Mouse (Mus musculus) heart, embryonic 16.5 days (tissue): ENCODE measurements at regions not wholly inside any gene's neighbourhood (a gene's known extent, or its start where the extent isn't known, plus 50 kb on each side); places are given as distances from the start of the nearest gene placed in this dataset.
A peak's percentile ranks its signal among the peaks of the same experiment; 100 is the strongest.

ENCODE experiments used
- ATAC-seq: fragments of 200-750 bp; cut with Nextera tagmentation; replicated peaks from 2 replicates; pipeline ENCODE4 v1.8.0; 2017; ENCODE audit warnings: moderate number of reproducible peaks; ENCODE audit not compliant: insufficient read depth, low FRiP score; ENCODE audit errors: extremely low read depth
- H3K27ac ChIP-seq: fragments of 300-500 bp; sonication (generic); 2 replicates; pipeline ENCODE4 v1.5.1; 2014; ENCODE audit warnings: mild to moderate bottlenecking, low read length, control low read depth, moderate library complexity
- H3K27me3 ChIP-seq: fragments of 300-500 bp; sonication (generic); 2 replicates; pipeline ENCODE4 v1.6.1; 2014; ENCODE audit warnings: low read length, mixed read lengths; ENCODE audit not compliant: control insufficient read depth, insufficient read depth
- H3K36me3 ChIP-seq: fragments of 300-500 bp; sonication (generic); 2 replicates; pipeline ENCODE4 v1.6.1; 2014; ENCODE audit not compliant: control insufficient read depth, insufficient read depth
- H3K4me1 ChIP-seq: fragments of 300-500 bp; sonication (generic); 2 replicates; pipeline ENCODE4 v1.6.1; 2014; ENCODE audit warnings: low read length, mixed read lengths; ENCODE audit not compliant: control insufficient read depth, insufficient read depth
- H3K4me2 ChIP-seq: fragments of 300-500 bp; sonication (generic); 2 replicates; pipeline ENCODE4 v1.6.1; 2014; ENCODE audit warnings: low read depth, mild to moderate bottlenecking, control low read depth, low read length
- H3K4me3 ChIP-seq: fragments of 300-500 bp; sonication (generic); 2 replicates; pipeline ENCODE4 v1.5.1; 2014; ENCODE audit warnings: mild to moderate bottlenecking, control low read depth, low read length
- H3K9ac ChIP-seq: fragments of 300-500 bp; sonication (generic); 2 replicates; pipeline ENCODE4 v1.6.1; 2014; ENCODE audit warnings: low read length, control low read depth
- H3K9me3 ChIP-seq: fragments of 300-500 bp; sonication (generic); replicated peaks from 2 replicates; pipeline ENCODE4 v1.6.1; 2016; ENCODE audit warnings: low read length; ENCODE audit not compliant: control insufficient read depth
- WGBS: fragments of 180-500 bp; shearing (Covaris S2); extraction: QIAGEN DNeasy Blood & Tissue Kit; methylation state at CpG from one replicate; pipeline ENCODE4 v1.1.7; 2014; 5-methylcytosine and 5-hydroxymethylcytosine counted together

DNA sequence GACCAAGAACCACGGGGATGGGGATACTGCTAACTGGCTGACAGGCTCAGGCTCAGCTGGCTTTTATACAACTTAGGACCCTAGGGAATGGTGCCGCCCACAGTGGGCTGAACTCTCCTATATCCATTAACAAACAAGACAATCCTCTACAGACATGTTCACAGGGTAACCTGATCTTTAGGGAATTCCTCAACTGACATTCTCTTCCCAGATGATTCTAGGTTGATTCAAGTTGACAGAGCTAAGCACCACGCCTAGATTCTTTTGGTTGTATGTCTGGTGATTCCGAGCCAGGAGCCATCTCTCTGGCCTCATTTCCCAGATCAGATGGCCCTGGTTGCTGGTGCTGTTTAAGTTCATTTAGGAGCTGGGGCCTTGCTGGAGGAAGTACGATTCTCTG is 253.9 kb upstream of the Sulf2 start:
- H3K4me2 ChIP-seq: no peak overlapping the region
- H3K27me3 ChIP-seq: no peaks in the 10 kb centered on the region
- no peaks in the 10 kb centered on the region for H3K36me3 ChIP-seq
- 85% methylated on average over 5 of the region's 5 CpGs for WGBS
- no peak overlapping the region for H3K27ac ChIP-seq
- peaks cover 4% of the 10 kb centered on the region for H3K9me3 ChIP-seq
- peaks cover 23% of the 10 kb centered on the region for H3K4me1 ChIP-seq
- ATAC-seq: no peak
- H3K4me3 ChIP-seq: no peak overlapping the region
- H3K9ac ChIP-seq: no peak overlapping the region

DNA sequence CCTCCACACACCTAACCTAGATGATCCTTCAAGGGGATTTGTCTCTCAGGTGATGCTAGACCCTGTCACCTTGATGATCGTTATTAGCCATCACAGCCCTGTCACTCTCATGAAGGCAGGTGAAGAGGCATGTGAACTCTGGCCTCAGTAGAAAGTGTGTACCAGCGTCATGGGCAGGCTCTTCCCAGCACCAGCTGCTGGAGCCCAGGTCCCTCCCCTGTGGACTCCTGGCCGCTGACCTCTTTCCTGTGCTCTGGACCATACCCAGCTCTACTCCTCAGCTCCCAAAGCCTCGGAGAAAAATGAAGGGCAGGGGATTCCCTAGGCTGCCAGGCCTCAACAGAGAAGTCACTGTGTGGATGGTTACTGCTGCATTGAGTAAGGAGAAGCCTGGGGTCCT is 253.3 kb upstream of the Sulf2 start:
- no peak overlapping the region for H3K27ac ChIP-seq
- peaks cover 26% of the 10 kb centered on the region for H3K4me1 ChIP-seq
- no peak for ATAC-seq

DNA sequence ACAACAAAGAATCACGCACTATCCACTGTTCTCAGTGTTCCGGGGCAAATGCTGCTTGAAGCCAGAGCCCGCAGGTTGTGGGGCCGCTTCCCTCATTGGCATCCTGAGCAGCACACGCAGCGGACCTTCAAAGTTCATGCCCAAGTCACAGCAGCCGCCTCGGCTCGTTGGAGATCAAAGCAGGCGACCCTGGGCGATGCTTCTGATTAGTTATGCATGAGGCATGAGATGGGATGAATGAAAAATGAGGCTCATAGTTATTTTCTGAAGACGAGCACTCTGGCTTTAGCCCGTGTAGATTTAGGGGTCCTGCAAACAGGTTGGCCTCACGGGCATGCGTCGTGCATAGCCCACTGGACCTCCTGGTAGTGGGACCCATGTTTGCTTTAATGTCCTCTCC is 252.5 kb upstream of the Sulf2 start:
- Histone ChIP-seq H3K9ac (no peak overlapping the region), H3K4me2 (no peak overlapping the region), H3K9me3 (peaks cover 4% of the 10 kb centered on the region), H3K4me3 (no peak overlapping the region), H3K36me3 (no peaks in the 10 kb centered on the region), H3K4me1 (peaks cover 29% of the 10 kb centered on the region), H3K27ac (no peak overlapping the region), H3K27me3 (no peaks in the 10 kb centered on the region)
- ATAC-seq: no peak
- WGBS: 90% methylated on average over 16 of the region's 16 CpGs

More for the DNA sequence above, 253.3 kb upstream of the Sulf2 start:
- Histone ChIP-seq H3K9me3 (peaks cover 4% of the 10 kb centered on the region), H3K9ac (no peak overlapping the region), H3K27me3 (no peaks in the 10 kb centered on the region), H3K4me3 (no peak overlapping the region), H3K4me2 (no peak overlapping the region), H3K36me3 (no peaks in the 10 kb centered on the region)
- WGBS: 91% methylated on average over 4 of the region's 4 CpGs

DNA sequence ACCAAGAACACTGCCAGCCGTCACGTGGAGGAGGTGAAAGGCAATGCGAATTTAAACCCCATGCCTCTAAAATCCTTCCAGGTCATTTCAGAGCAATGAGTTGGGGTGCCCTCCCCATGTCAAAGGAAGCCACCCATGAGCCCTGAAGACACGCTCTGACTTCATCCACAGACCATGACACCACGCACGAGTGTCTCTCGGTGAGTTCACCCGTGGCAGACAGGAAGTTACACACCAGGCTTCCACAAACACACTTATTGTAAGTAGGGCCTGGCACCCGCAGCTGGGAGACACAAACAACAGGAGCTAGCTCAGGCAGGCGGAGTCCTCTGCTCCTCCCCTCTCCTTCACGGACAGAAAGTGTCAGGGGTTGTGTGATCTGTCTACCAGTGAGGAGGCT is 251.4 kb upstream of the Sulf2 start:
- Histone ChIP-seq H3K9me3 (peaks cover 4% of the 10 kb centered on the region), H3K4me1 (peaks cover 23% of the 10 kb centered on the region), H3K36me3 (no peaks in the 10 kb centered on the region), H3K4me2 (no peak overlapping the region), H3K9ac (no peak overlapping the region; the same call in 1 of the 2 replicates), H3K27me3 (no peaks in the 10 kb centered on the region), H3K27ac (no peak overlapping the region), H3K4me3 (no peak overlapping the region)
- 71% methylated on average over 11 of the region's 11 CpGs for WGBS
- ATAC-seq: no peak

DNA sequence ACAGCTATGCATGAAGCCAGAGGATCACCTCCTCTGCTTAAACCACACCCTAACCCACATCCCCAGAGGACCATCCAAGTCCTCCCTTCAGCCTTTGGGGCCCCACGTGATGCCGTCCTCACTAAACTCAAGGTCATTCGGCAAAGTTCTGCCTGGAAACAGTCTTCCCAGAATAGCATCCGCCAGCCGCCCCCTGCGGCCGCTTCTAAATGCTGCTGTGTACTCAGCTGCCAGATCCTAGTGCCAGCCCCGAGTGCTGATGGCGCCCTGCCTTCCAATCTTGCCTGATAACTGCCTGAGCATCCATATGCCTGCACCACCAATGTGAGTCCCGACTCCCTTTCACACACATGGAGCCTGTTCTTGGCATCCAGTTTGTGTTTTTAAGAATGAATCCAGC is 247.9 kb upstream of the Sulf2 start:
- Histone ChIP-seq H3K36me3 (no peaks in the 10 kb centered on the region), H3K27me3 (no peaks in the 10 kb centered on the region), H3K9me3 (no peaks in the 10 kb centered on the region), H3K4me1 (peaks cover 44% of the 10 kb centered on the region), H3K4me3 (no peak overlapping the region), H3K9ac (peak overlapping the region; percentile 60), H3K27ac (peak overlapping the region; percentile 98), H3K4me2 (peak overlapping the region; percentile 36)
- WGBS: 27% methylated on average over 10 of the region's 10 CpGs
- peak; percentile 74 for ATAC-seq

DNA sequence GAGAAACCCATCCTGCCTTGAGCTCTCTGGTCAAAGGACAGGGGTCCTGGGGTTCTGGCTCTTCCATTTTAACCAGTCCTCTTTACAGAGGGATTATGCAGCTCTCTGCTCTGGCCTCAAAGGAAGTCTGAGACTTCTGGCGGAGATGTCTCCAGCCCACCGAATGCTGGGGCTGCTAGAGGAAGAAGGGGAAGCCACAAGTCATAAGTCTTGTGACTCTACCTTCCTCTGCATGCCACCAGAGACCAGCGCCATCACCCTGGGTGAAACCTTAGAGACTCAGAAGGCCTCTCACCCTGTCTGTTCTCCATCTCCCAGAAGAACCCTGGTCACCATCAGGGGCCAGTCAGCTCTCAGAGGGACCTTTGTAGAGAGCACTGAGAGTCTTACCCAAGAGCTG is 246.4 kb upstream of the Sulf2 start:
- no peaks in the 10 kb centered on the region for H3K9me3 ChIP-seq
- no peak overlapping the region for H3K4me3 ChIP-seq
- peaks cover 55% of the 10 kb centered on the region for H3K4me1 ChIP-seq
- H3K36me3 ChIP-seq: no peaks in the 10 kb centered on the region
- 73% methylated on average over 3 of the region's 3 CpGs for WGBS
- H3K27me3 ChIP-seq: no peaks in the 10 kb centered on the region
- peak overlapping the region; percentile 21 for H3K27ac ChIP-seq
- H3K9ac ChIP-seq: no peak overlapping the region
- no peak overlapping the region for H3K4me2 ChIP-seq
- ATAC-seq: no peak

DNA sequence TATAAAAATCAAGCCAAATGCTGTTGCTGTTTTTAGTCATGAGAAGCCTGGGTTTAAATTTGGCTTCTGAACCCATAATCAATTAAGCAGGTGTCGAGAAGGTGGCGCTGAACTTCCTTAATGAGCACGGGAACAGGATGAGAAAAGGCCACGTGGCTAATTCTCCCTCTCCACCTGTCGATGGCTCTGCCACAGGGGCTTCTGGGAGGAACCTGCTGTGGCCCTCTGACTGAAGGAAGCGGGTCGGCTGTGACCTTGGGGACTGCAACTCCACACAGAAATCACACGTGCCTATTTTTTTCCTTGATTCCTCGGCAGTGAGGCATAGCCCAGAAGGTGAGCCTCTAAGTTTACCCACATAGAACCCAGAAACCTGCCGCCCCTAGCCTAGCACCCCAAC is 244.8 kb upstream of the Sulf2 start:
- H3K9me3 ChIP-seq: no peaks in the 10 kb centered on the region
- no peak overlapping the region for H3K4me3 ChIP-seq
- no peak overlapping the region for H3K4me2 ChIP-seq
- peak overlapping the region; percentile 91 for H3K27ac ChIP-seq
- H3K9ac ChIP-seq: 0 out of 2 replicates have a peak overlapping the region, but pooled peaks have one; percentile 11
- no peaks in the 10 kb centered on the region for H3K27me3 ChIP-seq
- H3K4me1 ChIP-seq: peaks cover 47% of the 10 kb centered on the region
- ATAC-seq: no peak
- H3K36me3 ChIP-seq: no peaks in the 10 kb centered on the region
- 49% methylated on average over 10 of the region's 10 CpGs for whole genome bisulfite sequencing

DNA sequence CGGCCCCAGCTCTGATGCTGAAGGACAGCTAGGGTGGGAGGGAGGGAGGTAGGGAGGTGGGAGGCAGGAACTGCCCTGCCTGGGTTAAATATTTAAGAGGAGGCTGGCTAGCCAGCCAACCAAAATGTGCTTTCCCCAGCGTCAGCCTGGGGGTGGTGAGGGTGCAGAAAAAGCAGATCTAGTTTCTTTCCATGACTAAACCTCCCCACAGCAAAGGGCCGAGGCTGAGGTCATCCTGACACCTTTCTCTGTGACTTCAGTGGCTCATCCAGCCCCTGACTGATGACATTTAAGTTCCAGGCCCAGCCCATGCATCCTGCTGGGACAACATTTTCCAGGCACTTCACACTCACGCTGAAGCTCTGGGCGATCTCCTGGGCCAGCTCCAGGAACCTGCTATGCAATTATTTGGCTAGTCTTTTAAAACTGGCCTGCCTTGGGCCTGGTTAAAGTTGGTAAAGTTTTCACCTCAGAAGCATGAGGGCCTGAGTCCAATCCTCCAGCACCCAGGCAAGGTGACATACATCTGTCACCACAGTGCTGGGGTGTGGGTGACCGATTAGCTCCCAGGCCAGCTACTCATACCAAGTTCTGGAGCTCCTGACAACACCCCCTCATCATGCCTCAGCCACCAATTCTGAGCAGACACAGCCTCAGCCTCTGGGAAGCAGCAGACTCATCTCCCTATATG is 243.8 kb upstream of the Sulf2 start:
- WGBS: 10% methylated on average over 6 of the region's 6 CpGs
- no peak overlapping the region for H3K4me2 ChIP-seq
- peaks cover 47% of the 10 kb centered on the region for H3K4me1 ChIP-seq
- no peak overlapping the region for H3K4me3 ChIP-seq
- ATAC-seq: peak; percentile 71
- H3K27ac ChIP-seq: peak overlapping the region; percentile 91
- H3K9me3 ChIP-seq: no peaks in the 10 kb centered on the region
- H3K9ac ChIP-seq: peak overlapping the region; percentile 61
- no peaks in the 10 kb centered on the region for H3K27me3 ChIP-seq
- no peaks in the 10 kb centered on the region for H3K36me3 ChIP-seq

DNA sequence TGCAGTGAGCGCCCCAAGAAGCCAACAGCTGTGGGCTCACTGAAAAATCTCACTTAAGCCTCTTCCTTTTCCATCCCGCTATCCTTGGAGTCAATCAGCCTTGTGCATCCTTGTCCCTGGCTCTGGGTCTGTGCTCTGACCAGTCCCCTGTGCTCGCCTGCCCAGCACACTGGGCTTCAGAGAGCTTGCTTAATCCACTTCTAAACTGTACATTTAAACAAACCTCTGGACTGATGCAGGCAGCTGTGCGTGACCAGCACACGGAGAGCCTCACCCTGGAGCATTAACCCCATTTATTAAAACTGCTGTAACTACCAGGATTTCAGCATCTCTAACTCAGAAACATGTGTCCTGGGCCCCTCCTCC is 243.3 kb upstream of the Sulf2 start:
- Histone ChIP-seq H3K4me2 (no peak overlapping the region), H3K4me1 (peaks cover 44% of the 10 kb centered on the region), H3K27me3 (no peaks in the 10 kb centered on the region), H3K27ac (peak overlapping the region; percentile 91), H3K9ac (peak overlapping the region; percentile 61), H3K9me3 (no peaks in the 10 kb centered on the region), H3K4me3 (no peak overlapping the region), H3K36me3 (no peaks in the 10 kb centered on the region)
- no peak for ATAC-seq
- WGBS: 53% methylated on average over 5 of the region's 5 CpGs
